Mouse (Mus musculus): ENCODE results near the gene Tac4.

GRCm38 (mm10) chr11:95252104-95252503, 9.2 kb upstream of the Tac4 start:
- TF ChIP-seq CTCF (IDR thresholded peaks at IDR 0.05; ENCODE audit: low read depth, low read length) (no peak), POLR2A (IDR thresholded peaks at IDR 0.05; ENCODE audit: insufficient read depth, low read length) (no peak), EP300 (IDR thresholded peaks at IDR 0.05; ENCODE audit: insufficient read depth, low read depth, low read length) (no peak)

Data from ES-Bruce4 (cell line).